In the genomic region with DNA sequence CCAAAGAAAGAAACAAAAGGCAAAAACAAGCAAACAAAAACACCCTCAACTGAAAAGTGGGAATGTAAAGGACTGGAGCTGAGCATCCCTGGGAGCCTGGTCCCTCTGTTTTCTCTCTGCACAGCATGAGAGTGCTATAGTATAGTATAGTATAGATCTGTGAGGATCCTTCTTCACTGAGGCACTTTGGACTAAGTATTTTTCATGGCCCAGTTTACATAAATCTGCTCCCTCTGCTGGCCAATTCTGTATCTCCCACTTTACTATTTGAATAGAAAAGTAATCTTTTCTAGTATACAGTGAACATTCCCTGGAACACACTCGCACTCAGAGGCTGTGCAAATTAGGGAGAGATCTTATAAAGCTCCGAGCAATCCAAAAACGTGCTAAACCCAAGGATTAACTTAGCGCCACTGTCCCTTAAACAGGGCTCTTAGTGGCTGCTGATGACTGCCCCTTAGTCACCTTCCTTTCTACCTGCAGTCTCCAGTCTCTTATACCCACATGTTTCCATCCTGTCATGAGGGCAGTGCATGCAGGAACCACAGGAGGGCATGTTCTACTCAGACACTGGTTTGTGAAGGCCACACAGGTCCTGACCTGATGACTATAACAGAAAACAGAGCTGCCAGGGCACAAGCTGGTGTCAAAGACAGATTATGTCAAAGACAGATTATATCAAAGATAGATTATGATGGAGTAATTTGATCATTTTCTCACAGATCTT, we compare ENCODE assay signal across 12 mouse cellular contexts.
DNase-seq lines count a peak whose midpoint lies in the region; ATAC-seq and TF ChIP-seq lines count a peak whose summit lies in the region.
"Had no signal": no experiment of that assay in that cellular context is flagged by ENCODE, and none has a peak within 500 bp of the region (broad histone marks: within the 10 kb centered on the region; RNA-seq: fewer than 3 reads in every experiment).

No protein-coding gene starts in this region.

- intact Hi-C loops in left cerebral cortex, postnatal 14 days (cut with DNase I), result loop anchor here (5.0 kb wide), 1 partner anchor 36 kb away; no protein-coding TSS in a partner anchor

- 87% methylated on average over 4 of the region's 4 CpGs for WGBS in embryonic facial prominence, embryonic 11.5 days
- 83% methylated on average over 4 of the region's 4 CpGs for WGBS in embryonic facial prominence, embryonic 10.5 days
- WGBS in forebrain, postnatal 0 days, result 70% methylated on average over 4 of the region's 4 CpGs
- WGBS in liver, embryonic 12.5 days (ENCODE audit: insufficient replicate concordance), result 68% methylated on average over 4 of the region's 4 CpGs

- TF ChIP-seq CTCF in E14TG2a.4 (conservative IDR thresholded peaks at IDR 0.05; ENCODE audit: low read length), result 0 out of 2 replicates have a peak, but pooled peaks have one; percentile 13
- peak; percentile 65 for TF ChIP-seq CTCF in forebrain, postnatal 0 days (IDR thresholded peaks at IDR 0.05; ENCODE audit: low read depth)

- H3K27me3 ChIP-seq in embryonic facial prominence, embryonic 11.5 days (ENCODE audit: control insufficient read depth, insufficient read depth, low read length), result no peaks in the 10 kb centered on the region
- no peaks in the 10 kb centered on the region for H3K27me3 ChIP-seq in embryonic facial prominence, embryonic 10.5 days (replicated peaks; ENCODE audit: low read depth, poor library complexity, severe bottlenecking)
- H3K27me3 ChIP-seq in E14TG2a.4 (ENCODE audit: insufficient read depth, low read length), result no peaks in the 10 kb centered on the region
- H3K27me3 ChIP-seq in forebrain, postnatal 0 days (ENCODE audit: insufficient read depth, low read length), result no peaks in the 10 kb centered on the region
- no peaks in the 10 kb centered on the region for H3K27me3 ChIP-seq in liver, embryonic 12.5 days (replicated peaks)
- H3K27me3 ChIP-seq: liver, embryonic 13.5 days had no signal

- no peak overlapping the region for H3K27ac ChIP-seq in embryonic facial prominence, embryonic 11.5 days (replicated peaks; ENCODE audit: low read depth, low read length)
- no peak overlapping the region for H3K27ac ChIP-seq in embryonic facial prominence, embryonic 10.5 days (replicated peaks)
- no peak overlapping the region for H3K27ac ChIP-seq in forebrain, postnatal 0 days (ENCODE audit: low read depth, low read length)
- no peak overlapping the region for H3K27ac ChIP-seq in liver, embryonic 12.5 days
- H3K27ac ChIP-seq: liver, embryonic 13.5 days had no signal

- H3K4me3 ChIP-seq in embryonic facial prominence, embryonic 11.5 days (ENCODE audit: low read depth, low read length), result no peak overlapping the region
- H3K4me3 ChIP-seq in embryonic facial prominence, embryonic 10.5 days, result no peak overlapping the region
- no peak overlapping the region for H3K4me3 ChIP-seq in E14TG2a.4 (replicated peaks; ENCODE audit: low read length)
- no peak overlapping the region for H3K4me3 ChIP-seq in forebrain, postnatal 0 days (ENCODE audit: low read depth, low read length)
- H3K4me3 ChIP-seq in liver, embryonic 12.5 days, result no peak overlapping the region
- H3K4me3 ChIP-seq: liver, embryonic 13.5 days had no signal

- H3K4me1 ChIP-seq in embryonic facial prominence, embryonic 11.5 days (ENCODE audit: control insufficient read depth, insufficient read depth, low read length), result no peaks in the 10 kb centered on the region
- no peaks in the 10 kb centered on the region for H3K4me1 ChIP-seq in embryonic facial prominence, embryonic 10.5 days
- H3K4me1 ChIP-seq in E14TG2a.4 (replicated peaks; ENCODE audit: low read depth, low read length), result no peaks in the 10 kb centered on the region
- H3K4me1 ChIP-seq in forebrain, postnatal 0 days (ENCODE audit: insufficient read depth), result no peaks in the 10 kb centered on the region
- no peaks in the 10 kb centered on the region for H3K4me1 ChIP-seq in liver, embryonic 12.5 days
- H3K4me1 ChIP-seq: liver, embryonic 13.5 days had no signal

- ATAC-seq in embryonic facial prominence, embryonic 11.5 days (replicated peaks; ENCODE audit: insufficient number of reproducible peaks, low FRiP score, low TSS enrichment, low read depth), result no peak
- ATAC-seq in forebrain, postnatal 0 days, result peak; percentile 32
- no peak for ATAC-seq in liver, embryonic 12.5 days
- ATAC-seq: inflammation-experienced regulatory T-cells, adult 6 months had no signal

- H3K9me3 ChIP-seq in embryonic facial prominence, embryonic 11.5 days (replicated peaks; ENCODE audit: control insufficient read depth, low read length), result no peaks in the 10 kb centered on the region
- no peaks in the 10 kb centered on the region for H3K9me3 ChIP-seq in embryonic facial prominence, embryonic 10.5 days
- H3K9me3 ChIP-seq in E14TG2a.4 (ENCODE audit: low read length), result no peaks in the 10 kb centered on the region
- no peaks in the 10 kb centered on the region for H3K9me3 ChIP-seq in forebrain, postnatal 0 days (ENCODE audit: low read length)
- H3K9me3 ChIP-seq in liver, embryonic 12.5 days (replicated peaks), result no peaks in the 10 kb centered on the region
- H3K9me3 ChIP-seq: liver, embryonic 13.5 days had no signal

- H3K4me2 ChIP-seq in embryonic facial prominence, embryonic 11.5 days (ENCODE audit: low read depth, low read length), result no peak overlapping the region
- no peak overlapping the region for H3K4me2 ChIP-seq in forebrain, postnatal 0 days (ENCODE audit: low read depth)
- H3K4me2 ChIP-seq in liver, embryonic 12.5 days, result no peak overlapping the region
- H3K4me2 ChIP-seq: liver, embryonic 13.5 days had no signal

- H3K9ac ChIP-seq in embryonic facial prominence, embryonic 11.5 days (replicated peaks; ENCODE audit: low read length), result no peak overlapping the region
- no peak overlapping the region for H3K9ac ChIP-seq in forebrain, postnatal 0 days
- H3K9ac ChIP-seq in liver, embryonic 12.5 days, result no peak overlapping the region
- H3K9ac ChIP-seq: liver, embryonic 13.5 days had no signal

- H3K36me3 ChIP-seq in embryonic facial prominence, embryonic 11.5 days (replicated peaks; ENCODE audit: control insufficient read depth, insufficient read depth, low read depth, low read length), result no peaks in the 10 kb centered on the region
- no peaks in the 10 kb centered on the region for H3K36me3 ChIP-seq in embryonic facial prominence, embryonic 10.5 days (replicated peaks)
- H3K36me3 ChIP-seq in E14TG2a.4 (ENCODE audit: insufficient read depth, low read length), result no peaks in the 10 kb centered on the region
- no peaks in the 10 kb centered on the region for H3K36me3 ChIP-seq in forebrain, postnatal 0 days (ENCODE audit: insufficient read depth)
- no peaks in the 10 kb centered on the region for H3K36me3 ChIP-seq in liver, embryonic 12.5 days
- H3K36me3 ChIP-seq: liver, embryonic 13.5 days had no signal

- DNase-seq in embryonic facial prominence, embryonic 11.5 days (ENCODE audit: low spot score), result peak; percentile 58
- DNase-seq in embryonic facial prominence, embryonic 10.5 days (ENCODE audit: low spot score), result no peak
- DNase-seq in left cerebral cortex, postnatal 14 days (ENCODE audit: low spot score in 2 of 2), result peak; percentile 30 to 41
- DNase-seq in left cerebral cortex, adult 11 months (ENCODE audit: low spot score), result no peak
- peak; percentile 59 for DNase-seq in forebrain, postnatal 0 days
- DNase-seq in frontal cortex, postnatal 14 days (ENCODE audit: low spot score in 2 of 2), result no peak
- DNase-seq: gastrocnemius, postnatal 25 days; liver, embryonic 13.5 days; thymus, adult 18-20 months had no signal

Comparison
In these comparisons a context has a peak if more than half of its experiments do, and no peak if none do; other contexts are left out.
1. DNase-seq: peak in embryonic facial prominence, embryonic 11.5 days (single experiment), left cerebral cortex, postnatal 14 days (2 of 2) and forebrain, postnatal 0 days (single experiment); none in embryonic facial prominence, embryonic 10.5 days (single experiment), left cerebral cortex, adult 11 months (single experiment) and frontal cortex, postnatal 14 days (0 of 2).